Mouse (Mus musculus) kidney, embryonic 15.5 days (tissue): Measurements from ENCODE around the gene Prkar2a. TPM values are rescaled to one million over a fixed set of nuclear protein-coding genes. Genes with fewer than 3 reads are reported as not detected.

Source experiments
- ATAC-seq: fragments of 200-750 bp; cut with Nextera tagmentation; replicated peaks from 2 replicates; pipeline ENCODE4 v1.8.0; 2017; ENCODE audit warnings: moderate TSS enrichment; ENCODE audit not compliant: low FRiP score
- H3K27ac ChIP-seq: fragments of 300-500 bp; sonication (generic); 2 replicates; pipeline ENCODE4 v1.5.1; 2015; ENCODE audit warnings: mild to moderate bottlenecking, inconsistent platforms
- H3K27me3 ChIP-seq: fragments of 300-500 bp; sonication (generic); 2 replicates; pipeline ENCODE4 v1.6.1; 2015; ENCODE audit warnings: inconsistent platforms
- H3K36me3 ChIP-seq: fragments of 300-500 bp; sonication (generic); 2 replicates; pipeline ENCODE4 v1.6.1; 2015; ENCODE audit warnings: inconsistent platforms
- H3K4me1 ChIP-seq: fragments of 300-500 bp; sonication (generic); 2 replicates; pipeline ENCODE4 v1.6.1; 2015; ENCODE audit warnings: inconsistent platforms
- H3K4me2 ChIP-seq: fragments of 300-500 bp; sonication (generic); 2 replicates; pipeline ENCODE4 v1.6.1; 2015; ENCODE audit warnings: moderate library complexity, mild to moderate bottlenecking, inconsistent platforms
- H3K4me3 ChIP-seq: fragments of 300-500 bp; sonication (generic); replicated peaks from 2 replicates; pipeline ENCODE4 v1.5.1; 2015; ENCODE audit warnings: mild to moderate bottlenecking, inconsistent platforms
- H3K9ac ChIP-seq: fragments of 300-500 bp; sonication (generic); 2 replicates; pipeline ENCODE4 v1.6.1; 2015; ENCODE audit warnings: mild to moderate bottlenecking, inconsistent platforms
- H3K9me3 ChIP-seq: fragments of 300-500 bp; sonication (generic); replicated peaks from 2 replicates; pipeline ENCODE4 v1.6.1; 2016; ENCODE audit warnings: inconsistent platforms
- WGBS: fragments of 180-500 bp; shearing (Covaris S2); methylation state at CpG from one replicate; pipeline ENCODE4 v1.1.7; 2015; ENCODE audit warnings: mixed read lengths; 5-methylcytosine and 5-hydroxymethylcytosine counted together
- polyA plus RNA-seq: library from polyadenylated mRNA; unstranded; fragments of >200 nt; fragmentation: Nextera tagmentation; extraction: Ambion mirVana; gene quantifications from 2 replicates; pipeline ENCODE4 v1.2.1, GENCODE M21; 2015

The Prkar2a gene
- polyA plus RNA-seq, 1 experiment from 2014 or later = 27.6 TPM

DNA sequence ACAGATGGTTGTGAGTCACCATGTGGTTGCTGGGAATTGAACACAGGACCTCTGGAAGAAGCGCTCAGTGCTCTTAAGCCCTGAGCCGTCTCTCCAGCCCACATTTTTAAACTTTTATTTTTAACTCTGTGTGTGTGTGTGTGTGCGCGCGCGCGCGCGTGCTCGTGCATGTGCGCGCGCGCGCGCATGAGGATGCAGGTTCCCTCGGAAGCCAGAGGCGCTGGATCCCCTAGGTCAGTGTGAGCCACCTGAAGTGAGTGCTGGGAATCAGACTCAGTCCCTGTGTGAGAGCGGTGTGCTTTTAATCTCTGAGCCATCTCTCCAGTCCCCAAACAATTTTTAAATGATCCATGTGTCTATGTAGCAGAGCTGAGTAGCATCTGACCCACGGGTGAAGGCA is 70.0 kb downstream of the Prkar2a start:
- 98% methylated on average over 20 of the region's 20 CpGs for WGBS
- no peaks in the 10 kb centered on the region for H3K4me1 ChIP-seq
- ATAC-seq = no peak

GRCm38 (mm10) chr9:108759805-108760204 is 70.7 kb downstream of the Prkar2a start:
- no peak overlapping the region for H3K9ac ChIP-seq
- H3K27me3 ChIP-seq = no peaks in the 10 kb centered on the region
- H3K27ac ChIP-seq = no peak overlapping the region
- no peak overlapping the region for H3K4me2 ChIP-seq
- no peaks in the 10 kb centered on the region for H3K36me3 ChIP-seq
- WGBS = 60% methylated on average over 2 of the region's 2 CpGs
- ATAC-seq = no peak
- H3K4me1 ChIP-seq = no peaks in the 10 kb centered on the region
- H3K9me3 ChIP-seq = no peaks in the 10 kb centered on the region; the same call in 1 of the 2 replicates
- no peak overlapping the region for H3K4me3 ChIP-seq

More for the DNA sequence above, 70.0 kb downstream of the Prkar2a start:
- no peak overlapping the region for H3K9ac ChIP-seq
- H3K4me2 ChIP-seq = no peak overlapping the region
- H3K27me3 ChIP-seq = no peaks in the 10 kb centered on the region
- no peak overlapping the region for H3K4me3 ChIP-seq
- no peaks in the 10 kb centered on the region; the same call in 1 of the 2 replicates for H3K9me3 ChIP-seq
- H3K36me3 ChIP-seq = no peaks in the 10 kb centered on the region
- no peak overlapping the region for H3K27ac ChIP-seq

DNA sequence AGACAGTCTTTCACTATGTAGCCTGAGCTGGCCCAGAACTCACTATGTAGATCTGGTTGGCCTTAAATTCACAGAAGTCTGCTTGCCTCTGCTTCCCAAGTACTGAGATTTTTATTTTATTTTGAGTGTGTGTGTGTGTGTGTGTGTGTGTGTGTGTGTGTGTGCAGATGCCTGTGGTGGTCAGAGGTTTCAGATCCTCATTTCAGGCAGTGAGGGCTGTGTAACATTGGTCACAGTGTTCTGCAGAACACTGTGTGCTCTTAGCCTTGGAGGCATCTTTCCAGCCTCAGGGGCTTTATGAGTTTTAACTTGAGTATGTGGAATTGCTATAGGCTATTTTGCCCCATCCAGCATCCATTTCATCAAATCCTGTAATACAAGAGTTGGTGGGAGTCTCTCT is 72.4 kb downstream of the Prkar2a start:
- Histone ChIP-seq H3K27me3 (no peaks in the 10 kb centered on the region), H3K9ac (no peak overlapping the region), H3K9me3 (no peaks in the 10 kb centered on the region; the same call in 1 of the 2 replicates), H3K27ac (no peak overlapping the region), H3K4me1 (no peaks in the 10 kb centered on the region), H3K4me3 (no peak overlapping the region), H3K4me2 (no peak overlapping the region), H3K36me3 (no peaks in the 10 kb centered on the region)
- ATAC-seq = no peak

GRCm38 (mm10) chr9:108764971-108765370 is 75.9 kb downstream of the Prkar2a start:
- H3K9me3 ChIP-seq = no peaks in the 10 kb centered on the region
- no peaks in the 10 kb centered on the region for H3K27me3 ChIP-seq
- ATAC-seq = no peak
- 72% methylated on average over 10 of the region's 10 CpGs for WGBS
- no peak overlapping the region for H3K4me3 ChIP-seq
- H3K27ac ChIP-seq = no peak overlapping the region
- H3K9ac ChIP-seq = no peak overlapping the region
- H3K36me3 ChIP-seq = no peaks in the 10 kb centered on the region
- H3K4me2 ChIP-seq = no peak overlapping the region
- no peaks in the 10 kb centered on the region for H3K4me1 ChIP-seq

- no peak for ATAC-seq
- H3K9me3 ChIP-seq = 0 out of 2 replicates have a peak, but pooled peaks cover 7% of the 10 kb centered on the region
- no peaks in the 10 kb centered on the region for H3K4me1 ChIP-seq
- 77% methylated on average over 4 of the region's 4 CpGs for WGBS
- H3K36me3 ChIP-seq = no peaks in the 10 kb centered on the region
- no peaks in the 10 kb centered on the region for H3K27me3 ChIP-seq
- no peak overlapping the region for H3K4me2 ChIP-seq
- H3K9ac ChIP-seq = no peak overlapping the region
- H3K4me3 ChIP-seq = no peak overlapping the region
- no peak overlapping the region for H3K27ac ChIP-seq
Observed at GRCm38 (mm10) chr9:108776614-108777013, 87.5 kb downstream of the Prkar2a start.

GRCm38 (mm10) chr9:108777276-108777675 is 88.2 kb downstream of the Prkar2a start:
- peaks cover 5% of the 10 kb centered on the region for H3K4me1 ChIP-seq
- H3K4me3 ChIP-seq = no peak overlapping the region
- 0 out of 2 replicates have a peak, but pooled peaks cover 6% of the 10 kb centered on the region for H3K9me3 ChIP-seq
- H3K27ac ChIP-seq = no peak overlapping the region
- H3K36me3 ChIP-seq = no peaks in the 10 kb centered on the region
- no peak overlapping the region for H3K4me2 ChIP-seq
- 72% methylated on average over 4 of the region's 4 CpGs for WGBS
- no peak for ATAC-seq
- H3K27me3 ChIP-seq = no peaks in the 10 kb centered on the region
- no peak overlapping the region for H3K9ac ChIP-seq

- no peak overlapping the region for H3K4me2 ChIP-seq
- WGBS = 59% methylated on average over 5 of the region's 5 CpGs
- no peak for ATAC-seq
- no peaks in the 10 kb centered on the region for H3K9me3 ChIP-seq
- H3K4me3 ChIP-seq = no peak overlapping the region
- peaks cover under 1% of the 10 kb centered on the region; the same call in 1 of the 2 replicates for H3K36me3 ChIP-seq
- no peak overlapping the region for H3K27ac ChIP-seq
- H3K4me1 ChIP-seq = peaks cover 27% of the 10 kb centered on the region
- no peaks in the 10 kb centered on the region for H3K27me3 ChIP-seq
- H3K9ac ChIP-seq = no peak overlapping the region
Observed at GRCm38 (mm10) chr9:108780959-108781358, 91.8 kb downstream of the Prkar2a start.

- Histone ChIP-seq H3K27ac (no peak overlapping the region), H3K27me3 (no peaks in the 10 kb centered on the region), H3K9me3 (no peaks in the 10 kb centered on the region), H3K9ac (no peak overlapping the region), H3K36me3 (peaks cover 7% of the 10 kb centered on the region; the same call in 1 of the 2 replicates), H3K4me3 (no peak overlapping the region), H3K4me2 (no peak overlapping the region), H3K4me1 (peaks cover 34% of the 10 kb centered on the region)
- no peak for ATAC-seq
- WGBS = 41% methylated on average over 4 of the region's 4 CpGs
Observed at GRCm38 (mm10) chr9:108781891-108782290, 92.8 kb downstream of the Prkar2a start.

GRCm38 (mm10) chr9:108782836-108783547 is 93.9 kb downstream of the Prkar2a start:
- WGBS = 28% methylated on average over 9 of the region's 9 CpGs

GRCm38 (mm10) chr9:108783548-108784463 is 94.7 kb downstream of the Prkar2a start, which contains the start of gene Ip6k2:
TSS of gene Ip6k2 (plus strand) at chr9:108783796.
- ATAC-seq = peak; percentile 99
- Histone ChIP-seq H3K27me3 (no peaks in the 10 kb centered on the region), H3K9ac (peak within 1 kb of the TSS; percentile 94), H3K9me3 (no peaks in the 10 kb centered on the region), H3K4me1 (peaks cover 54% of the 10 kb centered on the region), H3K36me3 (peaks cover 14% of the 10 kb centered on the region), H3K4me2 (peak within 1 kb of the TSS; percentile 65), H3K4me3 (peak within 1 kb of the TSS; percentile 96), H3K27ac (peak within 1 kb of the TSS; percentile 91)
- WGBS = under 1% methylated on average over 55 of the region's 56 CpGs

More at GRCm38 (mm10) chr9:108782836-108783547, 93.9 kb downstream of the Prkar2a start:
- Histone ChIP-seq H3K4me2 (peak overlapping the region; percentile 65), H3K4me1 (peaks cover 45% of the 10 kb centered on the region), H3K9me3 (no peaks in the 10 kb centered on the region), H3K4me3 (peak overlapping the region; percentile 96), H3K27me3 (no peaks in the 10 kb centered on the region), H3K9ac (peak overlapping the region; percentile 94), H3K36me3 (peaks cover 14% of the 10 kb centered on the region), H3K27ac (peak overlapping the region; percentile 9; the same call in 1 of the 2 replicates)
- no peak for ATAC-seq

DNA sequence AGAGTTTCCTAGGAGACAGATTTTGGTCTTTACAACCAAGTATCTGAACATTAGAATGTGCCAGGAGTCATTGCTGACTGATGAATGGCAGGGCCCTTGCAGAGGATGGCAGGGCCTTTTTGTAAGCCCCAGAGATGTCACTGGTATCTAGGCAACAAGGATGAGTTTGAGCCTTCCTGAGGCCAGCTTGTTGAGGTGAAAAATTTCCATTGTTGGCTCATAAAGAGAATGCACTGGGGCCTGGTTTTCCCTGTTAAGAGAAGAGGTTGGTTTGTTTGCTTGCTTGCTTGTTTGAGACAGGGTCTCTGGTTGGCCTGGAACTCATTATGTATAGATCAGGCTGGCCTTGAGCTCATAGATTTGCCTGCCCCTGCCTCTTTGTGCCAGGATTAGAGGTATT is 96.3 kb downstream of the Prkar2a start:
- peaks cover 65% of the 10 kb centered on the region for H3K4me1 ChIP-seq
- H3K27me3 ChIP-seq = no peaks in the 10 kb centered on the region
- peak overlapping the region; percentile 65 for H3K4me2 ChIP-seq
- no peak overlapping the region for H3K27ac ChIP-seq
- H3K9me3 ChIP-seq = no peaks in the 10 kb centered on the region
- H3K4me3 ChIP-seq = peak overlapping the region; percentile 96
- no peak for ATAC-seq
- peaks cover 14% of the 10 kb centered on the region for H3K36me3 ChIP-seq
- H3K9ac ChIP-seq = peak overlapping the region; percentile 33

GRCm38 (mm10) chr9:108786494-108786893 is 97.4 kb downstream of the Prkar2a start:
- Histone ChIP-seq H3K27ac (no peak overlapping the region), H3K9ac (no peak overlapping the region), H3K4me1 (peaks cover 76% of the 10 kb centered on the region), H3K4me2 (peak overlapping the region; percentile 65; the same call in 1 of the 2 replicates), H3K27me3 (no peaks in the 10 kb centered on the region), H3K4me3 (no peak overlapping the region), H3K36me3 (peaks cover 14% of the 10 kb centered on the region), H3K9me3 (no peaks in the 10 kb centered on the region)
- WGBS = 83% methylated on average over 1 of the region's 1 CpGs
- ATAC-seq = no peak
